Mouse (Mus musculus) midbrain, embryonic 16.5 days (tissue): ENCODE data around the gene Zfp36l2. TPM values are rescaled to one million over a fixed set of nuclear protein-coding genes. Genes with fewer than 3 reads are reported as not detected.
"Not testable (repeated sequence)": the region's sequence is repeated elsewhere in the genome, so short reads cannot be mapped to it uniquely, and the experiment has no call there.

Experiments used
- ATAC-seq: fragments of 200-750 bp; cut with Nextera tagmentation; 2 replicates; pipeline ENCODE4 v1.8.0; 2017; ENCODE audit warnings: moderate TSS enrichment
- H3K27ac ChIP-seq: fragments of 300-500 bp; sonication (generic); 2 replicates; pipeline ENCODE4 v1.5.1; 2014; ENCODE audit warnings: mild to moderate bottlenecking, low read length, mixed read lengths
- H3K27me3 ChIP-seq: fragments of 300-500 bp; sonication (generic); 2 replicates; pipeline ENCODE4 v1.6.1; 2014; ENCODE audit warnings: low read depth, low read length, mixed read lengths; ENCODE audit not compliant: control insufficient read depth, insufficient read depth
- H3K36me3 ChIP-seq: fragments of 300-500 bp; sonication (generic); 2 replicates; pipeline ENCODE4 v1.6.1; 2014; ENCODE audit warnings: mild to moderate bottlenecking, low read length, moderate library complexity, mixed read lengths; ENCODE audit not compliant: control insufficient read depth, insufficient read depth
- H3K4me1 ChIP-seq: fragments of 300-500 bp; sonication (generic); 2 replicates; pipeline ENCODE4 v1.6.1; 2014; ENCODE audit warnings: mild to moderate bottlenecking, low read length, mixed read lengths; ENCODE audit not compliant: control insufficient read depth, insufficient read depth
- H3K4me2 ChIP-seq: fragments of 300-500 bp; sonication (generic); 2 replicates; pipeline ENCODE4 v1.6.1; 2014; ENCODE audit warnings: mild to moderate bottlenecking, low read length, mixed read lengths
- H3K4me3 ChIP-seq: fragments of 300-500 bp; sonication (generic); 2 replicates; pipeline ENCODE4 v1.5.1; 2014; ENCODE audit warnings: low read depth, mild to moderate bottlenecking, low read length, moderate library complexity, mixed read lengths
- H3K9ac ChIP-seq: fragments of 300-500 bp; sonication (generic); 2 replicates; pipeline ENCODE4 v1.6.1; 2014; ENCODE audit warnings: low read depth, low read length, mixed read lengths
- H3K9me3 ChIP-seq: fragments of 300-500 bp; sonication (generic); replicated peaks from 2 replicates; pipeline ENCODE4 v1.6.1; 2014; ENCODE audit warnings: mild to moderate bottlenecking, low read length, mixed read lengths; ENCODE audit not compliant: control insufficient read depth, poor library complexity, severe bottlenecking
- WGBS: fragments of 180-500 bp; shearing (Covaris S2); extraction: QIAGEN DNeasy Blood & Tissue Kit; methylation state at CpG from one replicate; pipeline ENCODE4 v1.1.7; 2014; 5-methylcytosine and 5-hydroxymethylcytosine counted together
- polyA plus RNA-seq: library from polyadenylated mRNA; unstranded; fragments of >200 nt; fragmentation: Nextera tagmentation; extraction: Ambion mirVana; gene quantifications from 2 replicates; pipeline ENCODE4 v1.2.1, GENCODE M21; 2015

Gene Zfp36l2
- polyA plus RNA-seq, result 3.1 and 3.6 TPM in 2 replicates

GRCm38 (mm10) chr17:84187727-84188373 lies at the start of gene Zfp36l2:
Gene Zfp36l2 (minus strand): TSS chr17:84187947.
- H3K9ac ChIP-seq, result peak within 1 kb of the TSS; percentile 63
- H3K4me3 ChIP-seq, result peak within 1 kb of the TSS; percentile 49
- H3K4me2 ChIP-seq, result peak within 1 kb of the TSS; percentile 90
- WGBS, result under 1% methylated on average over 63 of the region's 76 CpGs
- H3K36me3 ChIP-seq, result no peaks in the 10 kb centered on the region
- H3K27ac ChIP-seq, result peak within 1 kb of the TSS; percentile 78
- ATAC-seq, result peak; percentile 83
- peaks cover 12% of the 10 kb centered on the region for H3K4me1 ChIP-seq
- peaks cover 9% of the 10 kb centered on the region for H3K27me3 ChIP-seq
- H3K9me3 ChIP-seq, result no peaks in the 10 kb centered on the region

GRCm38 (mm10) chr17:84236781-84237557 lies 49.2 kb upstream of the Zfp36l2 start:
- no peak for ATAC-seq
- Histone ChIP-seq H3K9ac (no peak overlapping the region), H3K36me3 (no peaks in the 10 kb centered on the region), H3K4me1 (no peaks in the 10 kb centered on the region), H3K27me3 (no peaks in the 10 kb centered on the region), H3K27ac (no peak overlapping the region), H3K9me3 (no peaks in the 10 kb centered on the region), H3K4me3 (no peak overlapping the region), H3K4me2 (no peak overlapping the region)
- 92% methylated on average over 7 of the region's 7 CpGs for WGBS

DNA sequence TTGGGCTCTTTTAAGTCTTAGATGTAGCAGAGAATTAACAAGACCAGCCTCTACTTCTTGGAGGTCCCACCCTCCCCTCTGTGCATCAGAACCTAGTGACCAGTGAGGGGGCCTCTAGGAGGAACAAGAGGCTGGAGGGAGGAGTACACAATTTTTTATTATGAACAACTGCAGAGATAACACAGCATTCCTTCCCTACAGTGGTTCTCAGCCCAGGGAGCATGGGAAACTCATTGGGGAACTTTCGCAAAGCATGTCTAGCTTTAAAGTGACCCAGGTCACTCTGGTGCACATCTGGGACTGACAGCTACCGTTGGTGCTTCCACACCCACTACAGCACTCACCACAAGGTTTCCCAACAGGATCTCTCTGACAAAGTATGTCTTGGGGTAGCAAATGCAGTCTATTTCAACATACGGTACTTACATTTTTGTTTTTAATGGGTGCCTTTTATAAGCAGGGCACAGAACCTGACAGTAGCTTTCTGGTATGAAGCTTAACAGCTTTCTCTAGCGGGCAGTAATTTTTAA lies 47.7 kb upstream of the Zfp36l2 start:
- Histone ChIP-seq H3K36me3 (no peaks in the 10 kb centered on the region), H3K27ac (no peak overlapping the region), H3K4me1 (no peaks in the 10 kb centered on the region), H3K9ac (no peak overlapping the region), H3K9me3 (no peaks in the 10 kb centered on the region), H3K4me2 (no peak overlapping the region), H3K27me3 (no peaks in the 10 kb centered on the region), H3K4me3 (no peak overlapping the region)
- 95% methylated on average over 4 of the region's 4 CpGs for WGBS
- ATAC-seq, result no peak

DNA sequence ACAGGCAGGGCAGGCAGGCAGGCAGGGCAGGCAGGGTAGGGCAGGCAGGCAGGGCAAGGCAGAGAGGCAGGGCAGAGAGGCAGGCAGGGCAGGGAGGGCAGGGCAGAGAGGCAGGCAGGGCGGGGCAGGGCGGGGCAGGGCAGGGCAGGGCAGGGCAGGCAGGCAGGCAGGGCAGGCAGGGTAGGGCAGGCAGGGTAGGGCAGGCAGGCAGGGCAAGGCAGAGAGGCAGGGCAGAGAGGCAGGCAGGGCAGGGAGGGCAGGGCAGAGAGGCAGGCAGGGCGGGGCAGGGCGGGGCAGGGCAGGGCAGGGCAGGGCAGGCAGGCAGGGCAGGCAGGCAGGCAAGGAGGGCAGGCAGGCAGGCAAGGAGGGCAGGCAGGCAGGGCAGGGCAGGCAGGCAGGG lies 47.0 kb upstream of the Zfp36l2 start:
- not testable (repeated sequence) for H3K9ac ChIP-seq, ATAC-seq, H3K4me2 ChIP-seq, H3K36me3 ChIP-seq, H3K4me1 ChIP-seq, H3K27ac ChIP-seq, H3K27me3 ChIP-seq, H3K9me3 ChIP-seq, H3K4me3 ChIP-seq
- WGBS, result no CpG with 5 or more reads among the region's 4 CpGs

DNA sequence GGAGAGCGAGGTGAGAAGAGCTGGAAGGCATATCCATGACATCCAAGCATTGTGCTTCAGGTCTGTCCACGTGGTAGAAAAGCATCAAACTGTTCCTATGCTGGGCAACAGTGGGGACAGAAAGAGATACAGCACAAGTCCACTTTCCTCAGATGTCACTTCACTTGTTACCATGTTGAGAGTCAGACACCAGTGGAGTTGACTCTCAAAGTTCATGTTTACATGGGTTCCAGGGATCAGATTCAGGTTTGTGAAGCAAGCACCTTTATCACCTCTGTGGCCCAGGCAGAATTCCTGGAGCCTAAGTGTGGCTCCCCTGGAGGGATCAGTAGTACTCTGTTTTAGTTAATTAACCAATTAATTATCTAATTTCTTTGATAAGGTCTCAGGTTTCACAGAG lies 46.0 kb upstream of the Zfp36l2 start:
- H3K9me3 ChIP-seq, result no peaks in the 10 kb centered on the region
- no peaks in the 10 kb centered on the region for H3K36me3 ChIP-seq
- no peaks in the 10 kb centered on the region for H3K27me3 ChIP-seq
- no peak overlapping the region for H3K4me2 ChIP-seq
- no peak for ATAC-seq
- no peak overlapping the region for H3K4me3 ChIP-seq
- H3K4me1 ChIP-seq, result no peaks in the 10 kb centered on the region
- H3K27ac ChIP-seq, result no peak overlapping the region
- 92% methylated on average over 2 of the region's 2 CpGs for WGBS
- no peak overlapping the region for H3K9ac ChIP-seq

- no peak for ATAC-seq
- Histone ChIP-seq H3K36me3 (no peaks in the 10 kb centered on the region), H3K9ac (no peak overlapping the region)
Observed at GRCm38 (mm10) chr17:84231361-84231760, 43.6 kb upstream of the Zfp36l2 start.

GRCm38 (mm10) chr17:84228223-84228622 lies 40.5 kb upstream of the Zfp36l2 start:
- Histone ChIP-seq H3K4me2 (no peak overlapping the region), H3K27me3 (no peaks in the 10 kb centered on the region), H3K4me1 (no peaks in the 10 kb centered on the region), H3K27ac (no peak overlapping the region), H3K9ac (no peak overlapping the region), H3K9me3 (no peaks in the 10 kb centered on the region), H3K4me3 (no peak overlapping the region), H3K36me3 (peaks cover 2% of the 10 kb centered on the region; the same call in 1 of the 2 replicates)
- WGBS, result 91% methylated on average over 2 of the region's 2 CpGs
- ATAC-seq, result no peak

More at GRCm38 (mm10) chr17:84231361-84231760, 43.6 kb upstream of the Zfp36l2 start:
- H3K4me1 ChIP-seq, result no peaks in the 10 kb centered on the region
- no peaks in the 10 kb centered on the region for H3K27me3 ChIP-seq
- no peak overlapping the region for H3K27ac ChIP-seq
- no peak overlapping the region for H3K4me2 ChIP-seq
- H3K9me3 ChIP-seq, result no peaks in the 10 kb centered on the region
- H3K4me3 ChIP-seq, result no peak overlapping the region
- WGBS, result 94% methylated on average over 2 of the region's 2 CpGs

DNA sequence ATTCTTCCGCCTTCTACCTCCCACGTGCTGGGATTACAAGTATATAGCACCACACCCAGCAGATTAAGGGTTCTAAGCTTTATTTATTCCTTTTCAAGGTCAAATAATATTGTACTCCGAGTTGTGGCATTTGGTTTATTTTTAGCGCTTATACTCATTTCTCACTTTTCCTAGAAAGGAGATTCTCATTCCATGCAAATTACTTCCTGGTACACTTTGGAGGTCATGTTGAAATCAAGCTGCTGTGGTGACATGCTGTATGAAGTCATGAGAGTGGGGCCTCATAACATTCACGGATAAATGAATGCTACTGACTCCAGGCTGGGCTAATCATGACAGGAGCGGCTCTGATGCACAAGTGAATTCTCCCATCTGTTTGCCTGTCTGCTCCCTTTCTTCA lies 38.9 kb upstream of the Zfp36l2 start:
- ATAC-seq, result no peak
- Histone ChIP-seq H3K27ac (no peak overlapping the region), H3K9ac (no peak overlapping the region), H3K4me3 (no peak overlapping the region), H3K27me3 (no peaks in the 10 kb centered on the region), H3K9me3 (no peaks in the 10 kb centered on the region), H3K4me1 (no peaks in the 10 kb centered on the region), H3K4me2 (no peak overlapping the region), H3K36me3 (peaks cover 2% of the 10 kb centered on the region; the same call in 1 of the 2 replicates)
- WGBS, result 84% methylated on average over 6 of the region's 6 CpGs

GRCm38 (mm10) chr17:84226231-84226630 lies 38.5 kb upstream of the Zfp36l2 start:
- Histone ChIP-seq H3K36me3 (peaks cover 2% of the 10 kb centered on the region; the same call in 1 of the 2 replicates), H3K27ac (no peak overlapping the region), H3K9ac (no peak overlapping the region), H3K9me3 (no peaks in the 10 kb centered on the region), H3K4me2 (no peak overlapping the region), H3K4me3 (no peak overlapping the region), H3K4me1 (no peaks in the 10 kb centered on the region), H3K27me3 (no peaks in the 10 kb centered on the region)
- WGBS, result 63% methylated on average over 4 of the region's 5 CpGs
- ATAC-seq, result no peak
